Mouse (Mus musculus) heart, embryonic 12.5 days (tissue): ENCODE results near the gene Tprg. TPM values are rescaled to one million over a fixed set of nuclear protein-coding genes. Genes with fewer than 3 reads are reported as not detected.

ENCODE experiments used
- ATAC-seq: fragments of 200-750 bp; cut with Nextera tagmentation; 2 replicates; pipeline ENCODE4 v1.8.0; 2017; ENCODE audit warnings: moderate TSS enrichment, moderate library complexity; ENCODE audit not compliant: insufficient number of reproducible peaks, low FRiP score
- H3K27ac ChIP-seq: fragments of 300-500 bp; sonication (generic); 2 replicates; pipeline ENCODE4 v1.5.1; 2016; ENCODE audit warnings: mild to moderate bottlenecking, moderate library complexity; ENCODE audit not compliant: poor library complexity, severe bottlenecking
- H3K27me3 ChIP-seq: fragments of 300-500 bp; sonication (generic); replicated peaks from 2 replicates; pipeline ENCODE4 v1.6.1; 2016; ENCODE audit warnings: mild to moderate bottlenecking, moderate library complexity
- H3K36me3 ChIP-seq: fragments of 300-500 bp; sonication (generic); 2 replicates; pipeline ENCODE4 v1.6.1; 2016; ENCODE audit warnings: mild to moderate bottlenecking, moderate library complexity
- H3K4me1 ChIP-seq: fragments of 300-500 bp; sonication (generic); replicated peaks from 2 replicates; pipeline ENCODE4 v1.6.1; 2016; ENCODE audit warnings: mild to moderate bottlenecking
- H3K4me2 ChIP-seq: fragments of 300-500 bp; sonication (generic); 2 replicates; pipeline ENCODE4 v1.6.1; 2016; ENCODE audit warnings: mild to moderate bottlenecking, moderate library complexity
- H3K4me3 ChIP-seq: fragments of 300-500 bp; sonication (generic); 2 replicates; pipeline ENCODE4 v1.5.1; 2016; ENCODE audit warnings: mild to moderate bottlenecking
- H3K9ac ChIP-seq: fragments of 300-500 bp; sonication (generic); 2 replicates; pipeline ENCODE4 v1.6.1; 2016; ENCODE audit warnings: mild to moderate bottlenecking, moderate library complexity
- H3K9me3 ChIP-seq: fragments of 300-500 bp; sonication (generic); replicated peaks from 2 replicates; pipeline ENCODE4 v1.6.1; 2016; ENCODE audit warnings: mild to moderate bottlenecking, moderate library complexity
- WGBS: fragments of 180-500 bp; shearing (Covaris S2); methylation state at CpG from one replicate; pipeline ENCODE4 v1.1.7; 2016; 5-methylcytosine and 5-hydroxymethylcytosine counted together
- polyA plus RNA-seq: library from polyadenylated mRNA; unstranded; fragments of >200 nt; fragmentation: Nextera tagmentation; extraction: Ambion mirVana; gene quantifications from 2 replicates; pipeline ENCODE4 v1.2.1, GENCODE M21; 2016

The Tprg gene
- polyA plus RNA-seq, 1 experiment from 2014 or later = not detected

GRCm38 (mm10) chr16:25426261-25426660 is 139.6 kb downstream of the Tprg start:
- no peaks in the 10 kb centered on the region for H3K4me1 ChIP-seq
- H3K4me2 ChIP-seq = no peak overlapping the region
- H3K9ac ChIP-seq = no peak overlapping the region
- H3K9me3 ChIP-seq = no peaks in the 10 kb centered on the region
- 58% methylated on average over 3 of the region's 3 CpGs for WGBS
- no peaks in the 10 kb centered on the region for H3K27me3 ChIP-seq
- ATAC-seq = no peak
- H3K36me3 ChIP-seq = no peaks in the 10 kb centered on the region
- H3K4me3 ChIP-seq = no peak overlapping the region
- H3K27ac ChIP-seq = no peak overlapping the region

GRCm38 (mm10) chr16:25440039-25440438 is 153.4 kb downstream of the Tprg start:
- H3K27me3 ChIP-seq = no peaks in the 10 kb centered on the region
- no peak overlapping the region for H3K4me2 ChIP-seq
- H3K36me3 ChIP-seq = no peaks in the 10 kb centered on the region
- H3K27ac ChIP-seq = no peak overlapping the region
- no peaks in the 10 kb centered on the region for H3K4me1 ChIP-seq
- WGBS = 57% methylated on average over 2 of the region's 2 CpGs
- no peak overlapping the region for H3K4me3 ChIP-seq
- no peaks in the 10 kb centered on the region for H3K9me3 ChIP-seq
- no peak for ATAC-seq
- no peak overlapping the region for H3K9ac ChIP-seq

GRCm38 (mm10) chr16:25445580-25445979 is 159.0 kb downstream of the Tprg start:
- no peaks in the 10 kb centered on the region for H3K4me1 ChIP-seq
- H3K4me2 ChIP-seq = no peak overlapping the region
- no peak for ATAC-seq
- no peaks in the 10 kb centered on the region for H3K36me3 ChIP-seq
- no peaks in the 10 kb centered on the region for H3K27me3 ChIP-seq
- H3K27ac ChIP-seq = no peak overlapping the region
- no peaks in the 10 kb centered on the region for H3K9me3 ChIP-seq
- H3K9ac ChIP-seq = no peak overlapping the region
- H3K4me3 ChIP-seq = no peak overlapping the region
- WGBS = 50% methylated on average over 7 of the region's 7 CpGs

- WGBS = 82% methylated on average over 3 of the region's 3 CpGs
- Histone ChIP-seq H3K36me3 (no peaks in the 10 kb centered on the region), H3K9ac (no peak overlapping the region), H3K27me3 (no peaks in the 10 kb centered on the region), H3K4me2 (no peak overlapping the region), H3K9me3 (no peaks in the 10 kb centered on the region), H3K4me1 (no peaks in the 10 kb centered on the region), H3K27ac (no peak overlapping the region), H3K4me3 (no peak overlapping the region)
- no peak for ATAC-seq
These were observed 164.9 kb downstream of the Tprg start for GRCm38 (mm10) chr16:25451511-25451910.

- WGBS = 82% methylated on average over 4 of the region's 4 CpGs
- no peaks in the 10 kb centered on the region for H3K27me3 ChIP-seq
- H3K9ac ChIP-seq = no peak overlapping the region
- H3K9me3 ChIP-seq = no peaks in the 10 kb centered on the region
- H3K36me3 ChIP-seq = no peaks in the 10 kb centered on the region
- peaks cover 14% of the 10 kb centered on the region; the same call in 1 of the 2 replicates for H3K4me1 ChIP-seq
- no peak for ATAC-seq
- H3K4me2 ChIP-seq = no peak overlapping the region
- no peak overlapping the region for H3K4me3 ChIP-seq
- H3K27ac ChIP-seq = no peak overlapping the region
These were observed 178.1 kb downstream of the Tprg start for GRCm38 (mm10) chr16:25464732-25465131.

- 33% methylated on average over 13 of the region's 13 CpGs for WGBS
- peak overlapping the region; percentile 33; the same call in 1 of the 2 replicates for H3K4me2 ChIP-seq
- no peaks in the 10 kb centered on the region for H3K36me3 ChIP-seq
- no peak overlapping the region for H3K4me3 ChIP-seq
- no peak overlapping the region for H3K9ac ChIP-seq
- no peak overlapping the region for H3K27ac ChIP-seq
- no peak for ATAC-seq
- no peaks in the 10 kb centered on the region for H3K9me3 ChIP-seq
- peaks cover 14% of the 10 kb centered on the region; the same call in 1 of the 2 replicates for H3K4me1 ChIP-seq
- no peaks in the 10 kb centered on the region for H3K27me3 ChIP-seq
These were observed 179.0 kb downstream of the Tprg start for GRCm38 (mm10) chr16:25465435-25466139.

- no peak overlapping the region for H3K4me2 ChIP-seq
- no peak overlapping the region for H3K9ac ChIP-seq
- WGBS = 77% methylated on average over 3 of the region's 3 CpGs
- H3K4me3 ChIP-seq = no peak overlapping the region
- ATAC-seq = no peak
- H3K27ac ChIP-seq = no peak overlapping the region
- H3K9me3 ChIP-seq = no peaks in the 10 kb centered on the region
- H3K4me1 ChIP-seq = peaks cover 14% of the 10 kb centered on the region; the same call in 1 of the 2 replicates
- no peaks in the 10 kb centered on the region for H3K27me3 ChIP-seq
- H3K36me3 ChIP-seq = no peaks in the 10 kb centered on the region
These were observed 181.4 kb downstream of the Tprg start for GRCm38 (mm10) chr16:25468040-25468439.

- no peaks in the 10 kb centered on the region for H3K36me3 ChIP-seq
- no peaks in the 10 kb centered on the region for H3K9me3 ChIP-seq
- ATAC-seq = no peak
- H3K4me3 ChIP-seq = no peak overlapping the region
- no peak overlapping the region for H3K27ac ChIP-seq
- no peak overlapping the region; the same call in 1 of the 2 replicates for H3K4me2 ChIP-seq
- H3K27me3 ChIP-seq = no peaks in the 10 kb centered on the region
- WGBS = 41% methylated on average over 5 of the region's 5 CpGs
- peaks cover 14% of the 10 kb centered on the region; the same call in 1 of the 2 replicates for H3K4me1 ChIP-seq
- no peak overlapping the region; the same call in 1 of the 2 replicates for H3K9ac ChIP-seq
These were observed 182.0 kb downstream of the Tprg start for GRCm38 (mm10) chr16:25468662-25469061.
